Mouse (Mus musculus) kidney, embryonic 14.5 days (tissue): ENCODE data around the gene Hoxa13. TPM values are rescaled to one million over a fixed set of nuclear protein-coding genes. Genes with fewer than 3 reads are reported as not detected.

ENCODE experiments used
- ATAC-seq: fragments of 200-750 bp; cut with Nextera tagmentation; 2 replicates; pipeline ENCODE4 v1.8.0; 2017; ENCODE audit warnings: moderate number of reproducible peaks, mild to moderate bottlenecking, moderate TSS enrichment, moderate library complexity; ENCODE audit not compliant: low FRiP score, low TSS enrichment
- H3K27ac ChIP-seq: fragments of 300-500 bp; sonication (generic); 2 replicates; pipeline ENCODE4 v1.5.1; 2014; ENCODE audit warnings: low read depth, mild to moderate bottlenecking, low read length, moderate library complexity, mixed read lengths
- H3K27me3 ChIP-seq: fragments of 300-500 bp; sonication (generic); 2 replicates; pipeline ENCODE4 v1.6.1; 2014; ENCODE audit warnings: mild to moderate bottlenecking, low read length; ENCODE audit not compliant: control insufficient read depth, insufficient read depth
- H3K36me3 ChIP-seq: fragments of 300-500 bp; sonication (generic); 2 replicates; pipeline ENCODE4 v1.6.1; 2014; ENCODE audit warnings: low read length, mixed read lengths; ENCODE audit not compliant: control insufficient read depth, insufficient read depth
- H3K4me1 ChIP-seq: fragments of 300-500 bp; sonication (generic); 2 replicates; pipeline ENCODE4 v1.6.1; 2014; ENCODE audit warnings: low read length, mixed read lengths; ENCODE audit not compliant: control insufficient read depth, insufficient read depth
- H3K4me2 ChIP-seq: fragments of 300-500 bp; sonication (generic); replicated peaks from 2 replicates; pipeline ENCODE4 v1.6.1; 2014; ENCODE audit warnings: low read depth, mild to moderate bottlenecking, low read length
- H3K4me3 ChIP-seq: fragments of 300-500 bp; sonication (generic); 2 replicates; pipeline ENCODE4 v1.5.1; 2014; ENCODE audit warnings: mild to moderate bottlenecking, low read length
- H3K9ac ChIP-seq: fragments of 300-500 bp; sonication (generic); 2 replicates; pipeline ENCODE4 v1.6.1; 2014; ENCODE audit warnings: low read depth, mild to moderate bottlenecking, low read length, moderate library complexity
- H3K9me3 ChIP-seq: fragments of 300-500 bp; sonication (generic); 2 replicates; pipeline ENCODE4 v1.6.1; 2016; ENCODE audit warnings: low read length; ENCODE audit not compliant: control insufficient read depth
- WGBS: fragments of 180-500 bp; shearing (Covaris S2); extraction: QIAGEN DNeasy Blood & Tissue Kit; methylation state at CpG from one replicate; pipeline ENCODE4 v1.1.7; 2014; 5-methylcytosine and 5-hydroxymethylcytosine counted together
- polyA plus RNA-seq: library from polyadenylated mRNA; unstranded; fragments of >200 nt; fragmentation: Nextera tagmentation; extraction: Ambion mirVana; gene quantifications from 2 replicates; pipeline ENCODE4 v1.2.1, GENCODE M21; 2014

Gene Hoxa13
- polyA plus RNA-seq, 1 experiment from 2014 or later: not detected

GRCm38 (mm10) chr6:52224895-52225611 lies 35.6 kb downstream of the Hoxa13 start:
- peak overlapping the region; percentile 97 for H3K4me2 ChIP-seq
- no peak for ATAC-seq
- peaks cover 21% of the 10 kb centered on the region; the same call in 1 of the 2 replicates for H3K4me1 ChIP-seq
- peak overlapping the region; percentile 64 for H3K4me3 ChIP-seq
- peaks cover 13% of the 10 kb centered on the region; the same call in 1 of the 2 replicates for H3K36me3 ChIP-seq
- under 1% methylated on average over 36 of the region's 36 CpGs for WGBS
- H3K27ac ChIP-seq: peak overlapping the region; percentile 90
- H3K9ac ChIP-seq: peak overlapping the region; percentile 87
- no peaks in the 10 kb centered on the region for H3K9me3 ChIP-seq
- H3K27me3 ChIP-seq: 0 out of 2 replicates have a peak, but pooled peaks cover 9% of the 10 kb centered on the region

DNA sequence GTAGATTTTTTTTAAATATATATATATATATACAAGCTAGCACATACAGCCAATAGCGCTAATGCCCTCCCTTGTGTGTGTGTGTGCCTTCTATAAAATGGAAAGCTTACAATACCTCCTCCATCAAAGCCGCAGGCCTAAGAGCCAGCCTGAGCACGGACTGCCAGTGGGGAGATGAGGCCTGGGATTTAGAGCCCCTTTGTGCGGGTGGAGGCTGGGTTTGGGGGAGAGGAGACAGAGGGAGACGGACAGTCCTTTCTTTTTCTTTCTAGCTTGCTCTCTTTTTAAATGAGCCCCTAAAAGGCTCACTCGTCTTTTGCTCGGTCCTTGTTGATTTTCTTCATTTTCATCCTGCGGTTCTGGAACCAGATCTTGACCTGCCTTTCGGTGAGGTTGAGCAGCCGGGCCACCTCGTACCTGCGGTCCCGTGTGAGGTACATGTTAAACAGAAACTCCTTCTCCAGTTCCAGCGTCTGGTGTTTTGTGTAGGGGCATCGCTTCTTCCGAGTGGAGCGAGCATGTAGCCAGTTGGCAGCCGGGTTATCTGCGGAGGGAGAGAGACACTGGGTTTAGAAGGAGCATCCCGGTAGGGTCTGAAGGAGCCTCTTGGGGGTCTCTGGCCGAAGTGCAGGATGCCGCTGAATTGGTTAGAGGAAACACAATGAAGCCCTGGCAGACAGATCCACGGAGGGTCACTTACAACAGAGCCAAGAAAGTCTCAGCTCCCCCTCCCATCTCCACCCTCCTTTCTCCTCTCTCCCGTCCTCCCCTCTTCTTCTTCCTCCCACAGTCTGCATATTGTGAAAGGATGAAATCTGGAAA lies 36.5 kb downstream of the Hoxa13 start:
- ATAC-seq: no peak
- H3K4me3 ChIP-seq: peak overlapping the region; percentile 64
- peaks cover 30% of the 10 kb centered on the region; the same call in 1 of the 2 replicates for H3K4me1 ChIP-seq
- H3K27ac ChIP-seq: peak overlapping the region; percentile 90
- peaks cover 10% of the 10 kb centered on the region; the same call in 1 of the 2 replicates for H3K36me3 ChIP-seq
- peak overlapping the region; percentile 97 for H3K4me2 ChIP-seq
- peak overlapping the region; percentile 87 for H3K9ac ChIP-seq
- no peaks in the 10 kb centered on the region for H3K9me3 ChIP-seq
- 1% methylated on average over 24 of the region's 24 CpGs for WGBS
- H3K27me3 ChIP-seq: 0 out of 2 replicates have a peak, but pooled peaks cover 7% of the 10 kb centered on the region

DNA sequence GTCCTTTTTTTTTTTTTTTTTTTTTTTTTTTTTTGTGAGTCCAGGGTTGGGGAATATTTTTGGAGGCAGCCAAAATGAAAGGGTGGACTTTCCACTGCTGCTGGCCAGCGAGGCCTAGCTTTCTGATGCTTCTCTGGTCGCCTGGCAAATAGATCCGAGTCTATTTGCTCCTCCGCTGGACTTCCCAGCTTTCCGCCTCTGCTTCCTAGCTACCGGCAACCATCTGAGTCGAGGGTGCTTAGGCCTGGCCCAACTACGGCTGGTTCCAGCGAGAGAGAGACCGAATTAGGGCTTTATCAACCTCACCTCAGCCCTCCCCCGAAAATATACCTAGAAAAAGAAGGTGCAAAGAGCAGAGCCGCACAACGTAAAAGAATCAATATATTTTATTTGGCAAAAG lies 38.0 kb downstream of the Hoxa13 start:
- ATAC-seq: no peak
- Histone ChIP-seq H3K4me2 (peak overlapping the region; percentile 97), H3K27ac (peak overlapping the region; percentile 98), H3K9me3 (no peaks in the 10 kb centered on the region), H3K4me3 (peak overlapping the region; percentile 64), H3K9ac (peak overlapping the region; percentile 87), H3K4me1 (peaks cover 44% of the 10 kb centered on the region), H3K36me3 (peaks cover 10% of the 10 kb centered on the region; the same call in 1 of the 2 replicates), H3K27me3 (0 out of 2 replicates have a peak, but pooled peaks cover 7% of the 10 kb centered on the region)
- 2% methylated on average over 13 of the region's 13 CpGs for WGBS

DNA sequence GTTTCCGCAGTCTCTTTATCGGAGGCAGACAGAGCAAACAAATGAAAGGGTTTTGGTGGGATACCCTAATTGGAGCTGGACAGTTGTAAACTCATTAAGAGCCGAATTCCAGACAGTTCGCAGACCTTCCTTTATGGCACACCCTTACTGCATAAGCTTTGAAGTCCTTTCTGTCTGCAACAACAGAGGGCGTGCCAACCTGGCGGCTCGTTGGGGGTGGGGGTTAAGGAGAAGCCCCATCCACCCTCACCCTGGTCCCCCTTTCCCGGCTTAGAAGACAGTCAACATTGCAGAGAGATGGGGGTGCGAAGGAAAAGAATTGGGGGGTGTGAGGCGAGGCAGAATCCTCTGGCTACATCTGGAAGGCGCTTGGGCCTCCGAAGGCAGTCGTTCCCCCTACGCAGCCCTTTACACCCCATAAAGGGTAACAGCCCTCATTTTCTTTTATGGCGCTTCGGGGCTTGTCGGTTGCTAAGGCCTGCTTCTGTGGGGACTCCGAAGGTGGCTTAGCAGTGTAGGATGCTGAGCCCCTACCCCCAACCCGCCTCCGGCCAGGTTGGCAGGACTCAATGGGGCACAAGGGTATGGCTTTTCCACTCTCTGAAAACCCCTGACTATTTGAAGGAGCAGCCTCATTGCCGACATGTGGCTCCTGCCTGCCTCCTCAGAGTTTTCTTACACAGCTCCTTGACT lies 38.5 kb downstream of the Hoxa13 start:
- Histone ChIP-seq H3K4me1 (peaks cover 39% of the 10 kb centered on the region), H3K27me3 (0 out of 2 replicates have a peak, but pooled peaks cover 7% of the 10 kb centered on the region), H3K9ac (peak overlapping the region; percentile 87), H3K36me3 (peaks cover 10% of the 10 kb centered on the region; the same call in 1 of the 2 replicates), H3K27ac (peak overlapping the region; percentile 98), H3K4me3 (peak overlapping the region; percentile 64), H3K4me2 (peak overlapping the region; percentile 97), H3K9me3 (no peaks in the 10 kb centered on the region)
- 2% methylated on average over 21 of the region's 21 CpGs for WGBS
- peak; percentile 43 for ATAC-seq

DNA sequence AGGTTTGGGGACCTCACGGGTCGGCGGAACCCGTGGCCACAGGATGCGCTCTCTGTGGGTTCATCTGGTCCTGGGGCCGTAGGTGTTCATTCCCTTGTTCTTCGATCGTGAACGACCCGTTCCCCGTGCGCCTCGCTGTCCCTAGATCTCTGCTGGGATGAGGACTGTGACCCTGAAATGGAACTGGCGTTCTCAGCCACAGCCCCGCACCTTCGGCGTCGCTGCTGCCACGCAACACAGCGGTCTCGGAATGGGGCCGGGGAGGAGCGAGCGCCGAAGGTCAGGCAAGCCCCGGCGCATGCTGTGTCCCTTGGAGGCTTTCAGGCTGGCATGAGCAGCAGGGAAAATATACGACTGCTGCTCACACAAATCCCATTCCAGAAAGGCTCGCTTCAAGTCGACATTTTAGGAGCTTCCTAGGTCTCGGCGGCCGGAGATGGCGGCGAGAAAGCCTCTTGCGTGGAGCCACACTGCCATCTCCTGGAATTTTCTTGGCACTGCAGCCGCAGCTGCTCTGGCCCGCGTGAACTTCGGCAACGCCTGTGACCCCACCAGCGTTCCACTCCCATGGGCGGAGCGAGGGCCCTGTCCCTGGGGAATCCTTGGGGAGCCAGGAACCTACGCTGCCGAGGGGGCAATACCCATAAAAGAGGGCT lies 39.2 kb downstream of the Hoxa13 start, which contains the start of gene Hoxa7:
TSS of gene Hoxa7 (minus strand) at position 518 of the 656 bp plus-strand sequence.
- peak; percentile 25 for ATAC-seq
- Histone ChIP-seq H3K36me3 (peaks cover 10% of the 10 kb centered on the region; the same call in 1 of the 2 replicates), H3K4me3 (peak within 1 kb of the TSS; percentile 64), H3K9me3 (no peaks in the 10 kb centered on the region), H3K4me1 (peaks cover 34% of the 10 kb centered on the region), H3K27ac (peak within 1 kb of the TSS; percentile 98), H3K27me3 (0 out of 2 replicates have a peak, but pooled peaks cover 7% of the 10 kb centered on the region), H3K4me2 (peak within 1 kb of the TSS; percentile 97), H3K9ac (peak within 1 kb of the TSS; percentile 87)
- WGBS: under 1% methylated on average over 46 of the region's 46 CpGs

GRCm38 (mm10) chr6:52220865-52221310 lies 39.8 kb downstream of the Hoxa13 start:
- Histone ChIP-seq H3K27ac (peak overlapping the region; percentile 98), H3K4me2 (peak overlapping the region; percentile 97), H3K9ac (peak overlapping the region; percentile 87), H3K36me3 (peaks cover 10% of the 10 kb centered on the region; the same call in 1 of the 2 replicates), H3K4me1 (peaks cover 34% of the 10 kb centered on the region), H3K4me3 (peak overlapping the region; percentile 64), H3K9me3 (no peaks in the 10 kb centered on the region), H3K27me3 (0 out of 2 replicates have a peak, but pooled peaks cover 7% of the 10 kb centered on the region)
- ATAC-seq: no peak
- 3% methylated on average over 12 of the region's 12 CpGs for WGBS

DNA sequence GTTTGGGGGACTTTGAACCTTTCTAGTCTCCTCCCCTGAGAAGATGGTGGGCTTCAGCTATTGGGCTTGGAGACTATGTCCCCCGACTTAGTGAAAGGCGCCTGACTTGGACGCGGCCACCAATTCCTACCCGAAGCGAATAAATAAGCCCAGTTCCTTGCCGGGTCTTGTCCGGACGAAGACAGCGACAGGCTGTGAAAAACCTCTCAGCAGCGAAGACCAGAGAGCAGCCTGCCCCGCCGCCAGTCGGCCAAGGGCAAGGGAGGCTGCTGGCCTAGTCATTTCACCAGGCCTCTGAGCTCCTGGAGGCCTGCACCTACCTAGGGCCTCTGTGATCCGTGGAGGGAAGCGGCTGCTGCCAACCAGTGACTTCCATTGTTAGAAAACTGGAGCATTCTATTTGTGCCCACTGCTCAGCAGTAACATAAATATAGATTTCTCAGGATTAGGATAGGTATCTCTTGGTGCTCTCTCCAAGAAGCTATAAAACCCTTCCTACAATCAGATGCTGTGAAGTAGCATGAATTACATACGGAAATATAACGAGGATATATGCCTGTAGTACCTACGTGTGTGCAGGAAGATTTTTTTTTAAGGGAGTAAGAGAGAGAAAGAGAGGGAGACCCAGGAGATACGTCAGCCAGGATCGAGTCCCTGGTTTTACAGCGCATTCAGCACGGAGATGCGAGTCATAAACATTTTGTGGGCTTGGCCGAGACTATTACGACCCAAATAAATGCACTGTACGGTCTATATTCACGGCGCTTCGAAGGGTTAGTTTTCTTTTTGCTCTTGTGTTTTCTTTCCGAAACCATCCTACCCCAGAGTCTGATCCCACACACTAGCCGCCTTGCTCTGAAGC lies 40.4 kb downstream of the Hoxa13 start:
- Histone ChIP-seq H3K27ac (peak overlapping the region; percentile 98), H3K27me3 (0 out of 2 replicates have a peak, but pooled peaks cover 7% of the 10 kb centered on the region), H3K9me3 (no peaks in the 10 kb centered on the region), H3K9ac (peak overlapping the region; percentile 87), H3K36me3 (peaks cover 10% of the 10 kb centered on the region; the same call in 1 of the 2 replicates), H3K4me2 (peak overlapping the region; percentile 97), H3K4me3 (peak overlapping the region; percentile 64), H3K4me1 (peaks cover 38% of the 10 kb centered on the region)
- ATAC-seq: no peak
- 6% methylated on average over 32 of the region's 32 CpGs for WGBS
